Mouse (Mus musculus) splenic B cell, adult 2 months (primary cell): ENCODE measurements at regions not wholly inside any gene's neighbourhood (a gene's known extent, or its start where the extent isn't known, plus 50 kb on each side); places are given as distances from the start of the nearest gene placed in this dataset.

Source experiments
- DNase-seq: peaks from one replicate; pipeline ENCODE4 v3.0.0-alpha.2; 2011; ENCODE audit warnings: low read depth, low spot score
- H3K27me3 ChIP-seq: 2 replicates; pipeline ENCODE4 v1.6.1; 2012; ENCODE audit warnings: mild to moderate bottlenecking, low read length, moderate library complexity, mixed read lengths; ENCODE audit not compliant: control insufficient read depth, poor library complexity, insufficient read depth, severe bottlenecking
- H3K36me3 ChIP-seq: 2 replicates; pipeline ENCODE4 v1.6.1; 2012; ENCODE audit warnings: mild to moderate bottlenecking, low read length, moderate library complexity, mixed read lengths; ENCODE audit not compliant: control insufficient read depth, poor library complexity, insufficient read depth, severe bottlenecking

- H3K27me3 ChIP-seq: no peaks in the 10 kb centered on the region
- no peaks in the 10 kb centered on the region for H3K36me3 ChIP-seq
- peak; percentile 51 for DNase-seq
Observed at GRCm38 (mm10) chr8:79498611-79499010, 99.3 kb upstream of the Smad1 start.

- DNase-seq: no peak
- no peaks in the 10 kb centered on the region for H3K27me3 ChIP-seq
Observed at GRCm38 (mm10) chr8:79491156-79491698, 91.9 kb upstream of the Smad1 start.

GRCm38 (mm10) chr8:79490739-79491138 lies 91.4 kb upstream of the Smad1 start:
- DNase-seq: no peak
- no peaks in the 10 kb centered on the region for H3K36me3 ChIP-seq
- H3K27me3 ChIP-seq: no peaks in the 10 kb centered on the region

More at GRCm38 (mm10) chr8:79491156-79491698, 91.9 kb upstream of the Smad1 start:
- no peaks in the 10 kb centered on the region for H3K36me3 ChIP-seq

GRCm38 (mm10) chr8:79488861-79489260 lies 89.5 kb upstream of the Smad1 start:
- H3K36me3 ChIP-seq: no peaks in the 10 kb centered on the region
- peak; percentile 59 for DNase-seq
- no peaks in the 10 kb centered on the region for H3K27me3 ChIP-seq

GRCm38 (mm10) chr8:79487597-79487996 lies 88.3 kb upstream of the Smad1 start:
- DNase-seq: no peak
- Histone ChIP-seq H3K27me3 (no peaks in the 10 kb centered on the region), H3K36me3 (no peaks in the 10 kb centered on the region)

GRCm38 (mm10) chr8:79479326-79479725 lies 80.0 kb upstream of the Smad1 start:
- no peaks in the 10 kb centered on the region for H3K36me3 ChIP-seq
- no peak for DNase-seq
- H3K27me3 ChIP-seq: no peaks in the 10 kb centered on the region

GRCm38 (mm10) chr8:79476012-79476411 lies 76.7 kb upstream of the Smad1 start:
- no peak for DNase-seq
- no peaks in the 10 kb centered on the region for H3K27me3 ChIP-seq
- H3K36me3 ChIP-seq: no peaks in the 10 kb centered on the region

GRCm38 (mm10) chr8:79474679-79475078 lies 75.4 kb upstream of the Smad1 start:
- no peaks in the 10 kb centered on the region for H3K36me3 ChIP-seq
- no peak for DNase-seq
- H3K27me3 ChIP-seq: no peaks in the 10 kb centered on the region

- Histone ChIP-seq H3K36me3 (no peaks in the 10 kb centered on the region), H3K27me3 (no peaks in the 10 kb centered on the region)
- no peak for DNase-seq
Observed at GRCm38 (mm10) chr8:79452101-79452500, 52.8 kb upstream of the Smad1 start.

GRCm38 (mm10) chr8:79449453-79449852 lies 50.1 kb upstream of the Smad1 start:
- no peak for DNase-seq
- H3K27me3 ChIP-seq: no peaks in the 10 kb centered on the region
- no peaks in the 10 kb centered on the region for H3K36me3 ChIP-seq
